Mouse (Mus musculus): ENCODE measurements around the gene Plcd1. TPM values are rescaled to one million over a fixed set of nuclear protein-coding genes. Genes with fewer than 3 reads are reported as not detected.

The Plcd1 gene
- 11.3 and 13.8 TPM in 2 replicates for polyA plus RNA-seq (2015; fragmentation: Nextera tagmentation; extraction: Ambion mirVana)

GRCm38 (mm10) chr9:119093419-119094295 is at the start of gene Plcd1:
Gene Plcd1 (minus strand): TSS chr9:119093502.

GRCm38 (mm10) chr9:119101992-119102782 is 8.9 kb upstream of the Plcd1 start, which contains the start of gene Dlec1:
Gene Dlec1 (plus strand): TSS chr9:119102478.

GRCm38 (mm10) chr9:119052154-119052944 is 41.0 kb downstream of the Plcd1 start, which contains the start of gene Vill:
Gene Vill (plus strand): TSS chr9:119052778.

Small RNA genes within 50 kb of the gene (microRNA-seq; reads per million reads assigned to microRNA genes)
- gene Mir26a-1 (ENCODE audit: borderline replicate concordance, insufficient number of aligned reads) = 11.6 reads per million, percentile 15 among the genes with 10 or more reads in this experiment

Other genes starting within 250 kb of the Plcd1 start
- gene Ctdspl, start 167.0 kb downstream of the Plcd1 start, polyA plus RNA-seq (2015; fragmentation: Nextera tagmentation; extraction: Ambion mirVana) = 6.2 and 8.7 TPM in 2 replicates
- gene Vill, start 40.7 kb downstream of the Plcd1 start, polyA plus RNA-seq (2015; fragmentation: Nextera tagmentation; extraction: Ambion mirVana) = 7.4 and 7.5 TPM in 2 replicates
- 0.05 and 1.0 TPM in 2 replicates for gene Dlec1, start 9.0 kb upstream of the Plcd1 start, polyA plus RNA-seq (2015; fragmentation: Nextera tagmentation; extraction: Ambion mirVana)
- gene Acaa1b, start 63.6 kb upstream of the Plcd1 start, polyA plus RNA-seq (2015; fragmentation: Nextera tagmentation; extraction: Ambion mirVana) = 11.8 and 14.9 TPM in 2 replicates
- not detected in 2 replicates for gene Gm47289, start 65.7 kb upstream of the Plcd1 start, polyA plus RNA-seq (2015; fragmentation: Nextera tagmentation; extraction: Ambion mirVana)
- gene Slc22a13, start 115.6 kb upstream of the Plcd1 start, polyA plus RNA-seq (2015; fragmentation: Nextera tagmentation; extraction: Ambion mirVana) = 0.19 TPM in 1 of 2 replicates, not detected in the other
- gene Oxsr1, start 228.9 kb upstream of the Plcd1 start, polyA plus RNA-seq (2015; fragmentation: Nextera tagmentation; extraction: Ambion mirVana) = 6.9 and 7.5 TPM in 2 replicates
- 92.9 and 125 TPM in 2 replicates for gene Acaa1a, start 246.2 kb upstream of the Plcd1 start, polyA plus RNA-seq (2015; fragmentation: Nextera tagmentation; extraction: Ambion mirVana)
- 34.7 and 35.9 TPM in 2 replicates for gene Myd88, start 247.9 kb upstream of the Plcd1 start, polyA plus RNA-seq (2015; fragmentation: Nextera tagmentation; extraction: Ambion mirVana)

Data from adrenal gland, postnatal 0 days (tissue).